Mouse (Mus musculus): ENCODE measurements at regions not wholly inside any gene's neighbourhood (a gene's known extent, or its start where the extent isn't known, plus 50 kb on each side); places are given as distances from the start of the nearest gene placed in this dataset.

GRCm38 (mm10) chr1:41652210-41652609 lies 846.8 kb downstream of the Tmem182 start:
- Histone ChIP-seq H3K4me3 (ENCODE audit: low read depth, low read length) (no peak overlapping the region), H3K36me3 (ENCODE audit: control insufficient read depth, insufficient read depth) (no peaks in the 10 kb centered on the region), H3K27ac (ENCODE audit: low read length) (no peak overlapping the region), H3K9ac (ENCODE audit: low read depth, low read length) (no peak overlapping the region), H3K27me3 (ENCODE audit: control insufficient read depth, insufficient read depth, low read depth, low read length) (no peaks in the 10 kb centered on the region), H3K4me2 (ENCODE audit: low read depth, low read length) (no peak overlapping the region), H3K4me1 (ENCODE audit: control insufficient read depth, low read depth, low read length) (no peaks in the 10 kb centered on the region), H3K9me3 (replicated peaks; ENCODE audit: control insufficient read depth, low read length) (no peaks in the 10 kb centered on the region)
- 48% methylated on average over 3 of the region's 3 CpGs for WGBS (ENCODE audit: insufficient replicate concordance)
- no peak for ATAC-seq (ENCODE audit: low read depth)

- H3K36me3 ChIP-seq (ENCODE audit: control insufficient read depth, insufficient read depth): no peaks in the 10 kb centered on the region
- no peak overlapping the region for H3K4me2 ChIP-seq (ENCODE audit: low read depth, low read length)
- no peaks in the 10 kb centered on the region for H3K4me1 ChIP-seq (ENCODE audit: control insufficient read depth, low read depth, low read length)
- H3K4me3 ChIP-seq (ENCODE audit: low read depth, low read length): no peak overlapping the region
- no peaks in the 10 kb centered on the region for H3K9me3 ChIP-seq (replicated peaks; ENCODE audit: control insufficient read depth, low read length)
- WGBS (ENCODE audit: insufficient replicate concordance): 47% methylated on average over 8 of the region's 8 CpGs
- H3K27ac ChIP-seq (ENCODE audit: low read length): no peak overlapping the region
- no peak overlapping the region for H3K9ac ChIP-seq (ENCODE audit: low read depth, low read length)
- ATAC-seq (ENCODE audit: low read depth): no peak
- H3K27me3 ChIP-seq (ENCODE audit: control insufficient read depth, insufficient read depth, low read depth, low read length): no peaks in the 10 kb centered on the region
Observed at GRCm38 (mm10) chr1:41652646-41653427, 847.4 kb downstream of the Tmem182 start.

- H3K4me1 ChIP-seq (ENCODE audit: control insufficient read depth, low read depth, low read length): no peaks in the 10 kb centered on the region
- H3K4me3 ChIP-seq (ENCODE audit: low read depth, low read length): no peak overlapping the region
- no peak for ATAC-seq (ENCODE audit: low read depth)
- no peak overlapping the region for H3K27ac ChIP-seq (ENCODE audit: low read length)
- 63% methylated on average over 6 of the region's 6 CpGs for WGBS (ENCODE audit: insufficient replicate concordance)
- H3K36me3 ChIP-seq (ENCODE audit: control insufficient read depth, insufficient read depth): no peaks in the 10 kb centered on the region
- H3K9me3 ChIP-seq (replicated peaks; ENCODE audit: control insufficient read depth, low read length): no peaks in the 10 kb centered on the region
- H3K4me2 ChIP-seq (ENCODE audit: low read depth, low read length): no peak overlapping the region
- no peaks in the 10 kb centered on the region for H3K27me3 ChIP-seq (ENCODE audit: control insufficient read depth, insufficient read depth, low read depth, low read length)
- no peak overlapping the region for H3K9ac ChIP-seq (ENCODE audit: low read depth, low read length)
Observed at GRCm38 (mm10) chr1:41674086-41674485, 868.7 kb downstream of the Tmem182 start.

GRCm38 (mm10) chr1:41675345-41675744 lies 869.9 kb downstream of the Tmem182 start:
- Histone ChIP-seq H3K4me3 (ENCODE audit: low read depth, low read length) (no peak overlapping the region), H3K9ac (ENCODE audit: low read depth, low read length) (no peak overlapping the region), H3K4me2 (ENCODE audit: low read depth, low read length) (no peak overlapping the region), H3K27me3 (ENCODE audit: control insufficient read depth, insufficient read depth, low read depth, low read length) (no peaks in the 10 kb centered on the region), H3K4me1 (ENCODE audit: control insufficient read depth, low read depth, low read length) (no peaks in the 10 kb centered on the region), H3K27ac (ENCODE audit: low read length) (no peak overlapping the region), H3K9me3 (replicated peaks; ENCODE audit: control insufficient read depth, low read length) (no peaks in the 10 kb centered on the region), H3K36me3 (ENCODE audit: control insufficient read depth, insufficient read depth) (no peaks in the 10 kb centered on the region)
- 58% methylated on average over 6 of the region's 6 CpGs for WGBS (ENCODE audit: insufficient replicate concordance)
- ATAC-seq (ENCODE audit: low read depth): no peak

GRCm38 (mm10) chr1:41705692-41706091 lies 900.3 kb downstream of the Tmem182 start:
- Histone ChIP-seq H3K9ac (ENCODE audit: low read depth, low read length) (no peak overlapping the region), H3K9me3 (replicated peaks; ENCODE audit: control insufficient read depth, low read length) (no peaks in the 10 kb centered on the region), H3K36me3 (ENCODE audit: control insufficient read depth, insufficient read depth) (no peaks in the 10 kb centered on the region), H3K4me2 (ENCODE audit: low read depth, low read length) (no peak overlapping the region), H3K27ac (ENCODE audit: low read length) (no peak overlapping the region), H3K4me1 (ENCODE audit: control insufficient read depth, low read depth, low read length) (no peaks in the 10 kb centered on the region), H3K27me3 (ENCODE audit: control insufficient read depth, insufficient read depth, low read depth, low read length) (no peaks in the 10 kb centered on the region), H3K4me3 (ENCODE audit: low read depth, low read length) (no peak overlapping the region)
- WGBS (ENCODE audit: insufficient replicate concordance): 50% methylated on average over 3 of the region's 3 CpGs
- no peak for ATAC-seq (ENCODE audit: low read depth)

- H3K27ac ChIP-seq (ENCODE audit: low read length): no peak overlapping the region
- H3K36me3 ChIP-seq (ENCODE audit: control insufficient read depth, insufficient read depth): no peaks in the 10 kb centered on the region
- no peaks in the 10 kb centered on the region for H3K4me1 ChIP-seq (ENCODE audit: control insufficient read depth, low read depth, low read length)
- WGBS (ENCODE audit: insufficient replicate concordance): 61% methylated on average over 5 of the region's 5 CpGs
- no peak for ATAC-seq (ENCODE audit: low read depth)
- H3K4me2 ChIP-seq (ENCODE audit: low read depth, low read length): no peak overlapping the region
- H3K27me3 ChIP-seq (ENCODE audit: control insufficient read depth, insufficient read depth, low read depth, low read length): no peaks in the 10 kb centered on the region
- no peaks in the 10 kb centered on the region for H3K9me3 ChIP-seq (replicated peaks; ENCODE audit: control insufficient read depth, low read length)
- no peak overlapping the region for H3K4me3 ChIP-seq (ENCODE audit: low read depth, low read length)
- H3K9ac ChIP-seq (ENCODE audit: low read depth, low read length): no peak overlapping the region
Observed at GRCm38 (mm10) chr1:41742644-41743331, 937.4 kb downstream of the Tmem182 start.

- H3K4me3 ChIP-seq (ENCODE audit: low read depth, low read length): no peak overlapping the region
- H3K9ac ChIP-seq (ENCODE audit: low read depth, low read length): no peak overlapping the region
- H3K36me3 ChIP-seq (ENCODE audit: control insufficient read depth, insufficient read depth): no peaks in the 10 kb centered on the region
- H3K9me3 ChIP-seq (replicated peaks; ENCODE audit: control insufficient read depth, low read length): no peaks in the 10 kb centered on the region
- 63% methylated on average over 6 of the region's 6 CpGs for WGBS (ENCODE audit: insufficient replicate concordance)
- no peak overlapping the region for H3K4me2 ChIP-seq (ENCODE audit: low read depth, low read length)
- no peak overlapping the region for H3K27ac ChIP-seq (ENCODE audit: low read length)
- ATAC-seq (ENCODE audit: low read depth): no peak
- H3K27me3 ChIP-seq (ENCODE audit: control insufficient read depth, insufficient read depth, low read depth, low read length): no peaks in the 10 kb centered on the region
- H3K4me1 ChIP-seq (ENCODE audit: control insufficient read depth, low read depth, low read length): no peaks in the 10 kb centered on the region
Observed at GRCm38 (mm10) chr1:41743332-41743710, 937.9 kb downstream of the Tmem182 start.

- H3K36me3 ChIP-seq (ENCODE audit: control insufficient read depth, insufficient read depth): no peaks in the 10 kb centered on the region
- no peak overlapping the region for H3K9ac ChIP-seq (ENCODE audit: low read depth, low read length)
- H3K4me3 ChIP-seq (ENCODE audit: low read depth, low read length): no peak overlapping the region
- 42% methylated on average over 3 of the region's 3 CpGs for WGBS (ENCODE audit: insufficient replicate concordance)
- no peaks in the 10 kb centered on the region for H3K9me3 ChIP-seq (replicated peaks; ENCODE audit: control insufficient read depth, low read length)
- H3K4me2 ChIP-seq (ENCODE audit: low read depth, low read length): no peak overlapping the region
- ATAC-seq (ENCODE audit: low read depth): no peak
- no peaks in the 10 kb centered on the region for H3K4me1 ChIP-seq (ENCODE audit: control insufficient read depth, low read depth, low read length)
- no peak overlapping the region for H3K27ac ChIP-seq (ENCODE audit: low read length)
- H3K27me3 ChIP-seq (ENCODE audit: control insufficient read depth, insufficient read depth, low read depth, low read length): no peaks in the 10 kb centered on the region
Observed at GRCm38 (mm10) chr1:41744531-41744930, 939.1 kb downstream of the Tmem182 start.

- no peak overlapping the region for H3K4me2 ChIP-seq (ENCODE audit: low read depth, low read length)
- H3K9ac ChIP-seq (ENCODE audit: low read depth, low read length): no peak overlapping the region
- H3K9me3 ChIP-seq (replicated peaks; ENCODE audit: control insufficient read depth, low read length): no peaks in the 10 kb centered on the region
- WGBS (ENCODE audit: insufficient replicate concordance): 61% methylated on average over 6 of the region's 6 CpGs
- no peak overlapping the region for H3K27ac ChIP-seq (ENCODE audit: low read length)
- H3K4me3 ChIP-seq (ENCODE audit: low read depth, low read length): no peak overlapping the region
- ATAC-seq (ENCODE audit: low read depth): no peak
- H3K36me3 ChIP-seq (ENCODE audit: control insufficient read depth, insufficient read depth): no peaks in the 10 kb centered on the region
- no peaks in the 10 kb centered on the region for H3K27me3 ChIP-seq (ENCODE audit: control insufficient read depth, insufficient read depth, low read depth, low read length)
- no peaks in the 10 kb centered on the region for H3K4me1 ChIP-seq (ENCODE audit: control insufficient read depth, low read depth, low read length)
Observed at GRCm38 (mm10) chr1:41759366-41759765, 936.2 kb upstream of the Pou3f3 start.
